Mouse (Mus musculus) embryonic facial prominence, embryonic 15.5 days (tissue): Measurements from ENCODE around the gene Alpk1. TPM values are rescaled to one million over a fixed set of nuclear protein-coding genes. Genes with fewer than 3 reads are reported as not detected.

Experiments
- ATAC-seq: fragments of 200-750 bp; cut with Nextera tagmentation; 2 replicates; pipeline ENCODE4 v1.8.0; 2017; ENCODE audit warnings: low read depth, moderate TSS enrichment; ENCODE audit not compliant: insufficient number of reproducible peaks, low FRiP score, low TSS enrichment
- H3K27ac ChIP-seq: fragments of 300-500 bp; sonication (generic); replicated peaks from 2 replicates; pipeline ENCODE4 v1.5.1; 2015; ENCODE audit warnings: mild to moderate bottlenecking, inconsistent platforms
- H3K27me3 ChIP-seq: fragments of 300-500 bp; sonication (generic); 2 replicates; pipeline ENCODE4 v1.6.1; 2015; ENCODE audit warnings: inconsistent platforms
- H3K36me3 ChIP-seq: fragments of 300-500 bp; sonication (generic); 2 replicates; pipeline ENCODE4 v1.6.1; 2015; ENCODE audit warnings: mild to moderate bottlenecking, inconsistent platforms
- H3K4me1 ChIP-seq: fragments of 300-500 bp; sonication (generic); 2 replicates; pipeline ENCODE4 v1.6.1; 2015; ENCODE audit warnings: inconsistent platforms
- H3K4me2 ChIP-seq: fragments of 300-500 bp; sonication (generic); replicated peaks from 2 replicates; pipeline ENCODE4 v1.6.1; 2015; ENCODE audit warnings: mild to moderate bottlenecking, inconsistent platforms
- H3K4me3 ChIP-seq: fragments of 300-500 bp; sonication (generic); replicated peaks from 2 replicates; pipeline ENCODE4 v1.5.1; 2015; ENCODE audit warnings: mild to moderate bottlenecking, inconsistent platforms
- H3K9ac ChIP-seq: fragments of 300-500 bp; sonication (generic); 2 replicates; pipeline ENCODE4 v1.6.1; 2015; ENCODE audit warnings: inconsistent platforms
- H3K9me3 ChIP-seq: fragments of 300-500 bp; sonication (generic); replicated peaks from 2 replicates; pipeline ENCODE4 v1.6.1; 2016; ENCODE audit warnings: inconsistent platforms
- WGBS: fragments of 180-500 bp; shearing (Covaris S2); methylation state at CpG from one replicate; pipeline ENCODE4 v1.1.7; 2015; 5-methylcytosine and 5-hydroxymethylcytosine counted together
- polyA plus RNA-seq: library from polyadenylated mRNA; unstranded; fragments of >200 nt; fragmentation: Nextera tagmentation; extraction: Ambion mirVana; gene quantifications from 2 replicates; pipeline ENCODE4 v1.2.1, GENCODE M21; 2015

Alpk1 gene
- polyA plus RNA-seq, 1 experiment from 2014 or later: 2.4 TPM

GRCm38 (mm10) chr3:127737876-127738275 is 42.5 kb downstream of the Alpk1 start:
- H3K9me3 ChIP-seq: 0 out of 2 replicates have a peak, but pooled peaks cover 3% of the 10 kb centered on the region
- no peak overlapping the region for H3K4me2 ChIP-seq
- no peaks in the 10 kb centered on the region for H3K36me3 ChIP-seq
- H3K4me3 ChIP-seq: no peak overlapping the region
- WGBS: 91% methylated on average over 5 of the region's 5 CpGs
- no peaks in the 10 kb centered on the region for H3K4me1 ChIP-seq
- H3K27me3 ChIP-seq: no peaks in the 10 kb centered on the region
- no peak overlapping the region for H3K27ac ChIP-seq
- ATAC-seq: no peak
- no peak overlapping the region for H3K9ac ChIP-seq

GRCm38 (mm10) chr3:127735395-127735794 is 44.9 kb downstream of the Alpk1 start:
- Histone ChIP-seq H3K4me2 (no peak overlapping the region), H3K9me3 (no peaks in the 10 kb centered on the region), H3K36me3 (no peaks in the 10 kb centered on the region), H3K27me3 (no peaks in the 10 kb centered on the region), H3K27ac (no peak overlapping the region), H3K4me1 (no peaks in the 10 kb centered on the region), H3K4me3 (no peak overlapping the region), H3K9ac (no peak overlapping the region)
- 80% methylated on average over 3 of the region's 3 CpGs for WGBS
- no peak for ATAC-seq

GRCm38 (mm10) chr3:127729513-127730137 is 50.7 kb downstream of the Alpk1 start:
- H3K36me3 ChIP-seq: no peaks in the 10 kb centered on the region
- H3K4me1 ChIP-seq: no peaks in the 10 kb centered on the region
- no peaks in the 10 kb centered on the region for H3K9me3 ChIP-seq
- no peaks in the 10 kb centered on the region for H3K27me3 ChIP-seq
- H3K4me2 ChIP-seq: no peak overlapping the region
- no peak overlapping the region for H3K9ac ChIP-seq
- ATAC-seq: no peak
- H3K4me3 ChIP-seq: no peak overlapping the region
- no peak overlapping the region for H3K27ac ChIP-seq
- 73% methylated on average over 14 of the region's 14 CpGs for WGBS

GRCm38 (mm10) chr3:127728851-127729512 is 51.3 kb downstream of the Alpk1 start:
- H3K4me1 ChIP-seq: no peaks in the 10 kb centered on the region
- 79% methylated on average over 17 of the region's 17 CpGs for WGBS
- no peak overlapping the region for H3K9ac ChIP-seq
- no peaks in the 10 kb centered on the region for H3K36me3 ChIP-seq
- no peak overlapping the region for H3K27ac ChIP-seq
- no peak overlapping the region for H3K4me2 ChIP-seq
- ATAC-seq: no peak
- no peak overlapping the region for H3K4me3 ChIP-seq
- H3K27me3 ChIP-seq: no peaks in the 10 kb centered on the region
- H3K9me3 ChIP-seq: no peaks in the 10 kb centered on the region

- no peaks in the 10 kb centered on the region for H3K36me3 ChIP-seq
- ATAC-seq: no peak
- 66% methylated on average over 9 of the region's 9 CpGs for WGBS
- no peaks in the 10 kb centered on the region for H3K27me3 ChIP-seq
- no peak overlapping the region for H3K9ac ChIP-seq
- no peak overlapping the region for H3K4me3 ChIP-seq
- no peaks in the 10 kb centered on the region for H3K9me3 ChIP-seq
- H3K27ac ChIP-seq: no peak overlapping the region
- no peak overlapping the region for H3K4me2 ChIP-seq
- H3K4me1 ChIP-seq: no peaks in the 10 kb centered on the region
These were observed 52.3 kb downstream of the Alpk1 start for GRCm38 (mm10) chr3:127728046-127728445.

GRCm38 (mm10) chr3:127720948-127721347 is 59.4 kb downstream of the Alpk1 start:
- no peaks in the 10 kb centered on the region for H3K27me3 ChIP-seq
- H3K4me3 ChIP-seq: no peak overlapping the region
- H3K4me2 ChIP-seq: no peak overlapping the region
- WGBS: 73% methylated on average over 4 of the region's 4 CpGs
- H3K9me3 ChIP-seq: no peaks in the 10 kb centered on the region
- H3K27ac ChIP-seq: no peak overlapping the region
- no peaks in the 10 kb centered on the region for H3K4me1 ChIP-seq
- H3K9ac ChIP-seq: no peak overlapping the region
- no peaks in the 10 kb centered on the region for H3K36me3 ChIP-seq
- ATAC-seq: no peak

GRCm38 (mm10) chr3:127720050-127720449 is 60.3 kb downstream of the Alpk1 start:
- no peak overlapping the region for H3K9ac ChIP-seq
- H3K4me2 ChIP-seq: no peak overlapping the region

GRCm38 (mm10) chr3:127719601-127720000 is 60.7 kb downstream of the Alpk1 start:
- no peak overlapping the region for H3K9ac ChIP-seq
- ATAC-seq: no peak
- 49% methylated on average over 5 of the region's 5 CpGs for WGBS
- H3K4me1 ChIP-seq: no peaks in the 10 kb centered on the region
- H3K27ac ChIP-seq: no peak overlapping the region
- no peaks in the 10 kb centered on the region for H3K27me3 ChIP-seq
- no peak overlapping the region for H3K4me2 ChIP-seq
- no peaks in the 10 kb centered on the region for H3K36me3 ChIP-seq
- H3K4me3 ChIP-seq: no peak overlapping the region
- H3K9me3 ChIP-seq: no peaks in the 10 kb centered on the region

More at GRCm38 (mm10) chr3:127720050-127720449, 60.3 kb downstream of the Alpk1 start:
- no peak overlapping the region for H3K4me3 ChIP-seq
- no peaks in the 10 kb centered on the region for H3K27me3 ChIP-seq
- H3K27ac ChIP-seq: no peak overlapping the region
- H3K9me3 ChIP-seq: no peaks in the 10 kb centered on the region
- 77% methylated on average over 6 of the region's 6 CpGs for WGBS
- H3K36me3 ChIP-seq: no peaks in the 10 kb centered on the region
- no peak for ATAC-seq
- no peaks in the 10 kb centered on the region for H3K4me1 ChIP-seq

GRCm38 (mm10) chr3:127716759-127717158 is 63.6 kb downstream of the Alpk1 start:
- ATAC-seq: no peak
- 25% methylated on average over 2 of the region's 2 CpGs for WGBS
- no peak overlapping the region for H3K27ac ChIP-seq
- H3K4me3 ChIP-seq: no peak overlapping the region
- H3K4me1 ChIP-seq: no peaks in the 10 kb centered on the region
- H3K9ac ChIP-seq: no peak overlapping the region
- H3K4me2 ChIP-seq: no peak overlapping the region
- H3K27me3 ChIP-seq: no peaks in the 10 kb centered on the region
- no peaks in the 10 kb centered on the region for H3K9me3 ChIP-seq
- no peaks in the 10 kb centered on the region for H3K36me3 ChIP-seq

- H3K27me3 ChIP-seq: no peaks in the 10 kb centered on the region
- H3K36me3 ChIP-seq: no peaks in the 10 kb centered on the region
- H3K27ac ChIP-seq: no peak overlapping the region
- no peak overlapping the region for H3K4me2 ChIP-seq
- WGBS: 46% methylated on average over 9 of the region's 9 CpGs
- no peak overlapping the region for H3K4me3 ChIP-seq
- H3K9me3 ChIP-seq: no peaks in the 10 kb centered on the region
- 0 out of 2 replicates have a peak, but pooled peaks have one; percentile 4 for ATAC-seq
- H3K4me1 ChIP-seq: no peaks in the 10 kb centered on the region
- H3K9ac ChIP-seq: no peak overlapping the region
These were observed 67.2 kb downstream of the Alpk1 start for GRCm38 (mm10) chr3:127713112-127713511.

- 87% methylated on average over 3 of the region's 3 CpGs for WGBS
These were observed 68.8 kb downstream of the Alpk1 start for GRCm38 (mm10) chr3:127711536-127711935.

GRCm38 (mm10) chr3:127707089-127707485 is 73.2 kb downstream of the Alpk1 start:
- H3K9ac ChIP-seq: no peak overlapping the region
- H3K9me3 ChIP-seq: no peaks in the 10 kb centered on the region
- H3K4me2 ChIP-seq: no peak overlapping the region
- peaks cover 13% of the 10 kb centered on the region; the same call in 1 of the 2 replicates for H3K4me1 ChIP-seq
- no peak overlapping the region for H3K4me3 ChIP-seq
- no peaks in the 10 kb centered on the region for H3K27me3 ChIP-seq
- no peaks in the 10 kb centered on the region for H3K36me3 ChIP-seq
- no peak for ATAC-seq
- WGBS: 69% methylated on average over 5 of the region's 5 CpGs
- no peak overlapping the region for H3K27ac ChIP-seq

More at GRCm38 (mm10) chr3:127711536-127711935, 68.8 kb downstream of the Alpk1 start:
- H3K9ac ChIP-seq: no peak overlapping the region
- no peaks in the 10 kb centered on the region for H3K27me3 ChIP-seq
- H3K4me2 ChIP-seq: no peak overlapping the region
- no peaks in the 10 kb centered on the region for H3K36me3 ChIP-seq
- no peak overlapping the region for H3K4me3 ChIP-seq
- H3K27ac ChIP-seq: no peak overlapping the region
- no peaks in the 10 kb centered on the region for H3K9me3 ChIP-seq
- ATAC-seq: no peak
- no peaks in the 10 kb centered on the region for H3K4me1 ChIP-seq
